ENCODE assay signal across 19 mouse cellular contexts in the genomic region with DNA sequence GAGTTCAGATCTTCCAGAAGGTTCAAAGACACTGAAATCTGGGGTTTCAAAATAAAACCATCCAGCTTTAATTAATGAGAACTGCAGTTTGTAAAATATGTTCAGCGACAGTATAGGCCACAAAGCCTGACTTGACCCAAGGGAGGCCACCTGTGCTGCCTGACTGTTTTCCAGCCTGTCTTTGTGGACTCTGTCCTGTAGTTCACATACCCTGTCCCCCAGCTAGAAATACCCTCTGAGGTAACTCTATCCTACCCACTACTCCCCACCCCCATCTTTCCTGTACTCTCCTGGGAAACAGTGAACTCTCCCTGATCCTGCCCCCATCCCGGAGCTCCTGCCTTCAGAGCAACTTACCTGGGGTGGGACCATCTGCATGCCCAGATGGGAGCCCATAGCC.
"Had no signal": no experiment of that assay in that cellular context is flagged by ENCODE, and none has a peak within 500 bp of the region (broad histone marks: within the 10 kb centered on the region; RNA-seq: fewer than 3 reads in every experiment).

No protein-coding gene starts in this region.

- H3K9ac ChIP-seq: liver, embryonic 14.5 days; lung, embryonic 14.5 days; midbrain, embryonic 12.5 days; midbrain, embryonic 15.5 days; neural tube, embryonic 12.5 days; neural tube, embryonic 15.5 days; stomach, embryonic 15.5 days had no signal

- ATAC-seq: intestine, postnatal 0 days; lung, postnatal 0 days; midbrain, embryonic 15.5 days had no signal

- DNase-seq: kidney, adult 2 months; kidney, postnatal 10 days; kidney, postnatal 36 days; layer of hippocampus, adult 9-11 months; lung, embryonic 14.5 days; right cerebral cortex, adult 18-20 months; right cerebral cortex, postnatal 14 days; right cerebral cortex, postnatal 4 days; thymus, postnatal 25 days had no signal

- H3K36me3 ChIP-seq: midbrain, embryonic 12.5 days; midbrain, embryonic 15.5 days; neural tube, embryonic 12.5 days; neural tube, embryonic 15.5 days; stomach, embryonic 15.5 days had no signal

- H3K4me2 ChIP-seq: lung, embryonic 14.5 days; midbrain, embryonic 12.5 days; midbrain, embryonic 15.5 days; neural tube, embryonic 12.5 days; neural tube, embryonic 15.5 days; stomach, embryonic 15.5 days had no signal

- H3K27ac ChIP-seq: layer of hippocampus, adult 2 months; liver, embryonic 14.5 days; macrophage; midbrain, embryonic 12.5 days; midbrain, embryonic 15.5 days; neural tube, embryonic 12.5 days; neural tube, embryonic 15.5 days; stomach, embryonic 15.5 days had no signal

- H3K9me3 ChIP-seq: midbrain, embryonic 12.5 days; midbrain, embryonic 15.5 days; neural tube, embryonic 12.5 days; neural tube, embryonic 15.5 days; stomach, embryonic 15.5 days had no signal

- H3K27me3 ChIP-seq: midbrain, embryonic 12.5 days; midbrain, embryonic 15.5 days; neural tube, embryonic 12.5 days; neural tube, embryonic 15.5 days; stomach, embryonic 15.5 days had no signal

- H3K4me3 ChIP-seq: layer of hippocampus, adult 2 months; midbrain, embryonic 12.5 days; midbrain, embryonic 15.5 days; neural tube, embryonic 12.5 days; neural tube, embryonic 15.5 days; stomach, embryonic 15.5 days had no signal
